Mouse (Mus musculus) liver, embryonic 14.5 days (tissue): ENCODE results near the gene Zbtb11. TPM values are rescaled to one million over a fixed set of nuclear protein-coding genes. Genes with fewer than 3 reads are reported as not detected.

Experiments used
- ATAC-seq: fragments of 200-750 bp; cut with Nextera tagmentation; 2 replicates; pipeline ENCODE4 v1.8.0; 2017; ENCODE audit warnings: moderate number of reproducible peaks, mild to moderate bottlenecking, moderate library complexity; ENCODE audit not compliant: insufficient read depth
- DNase-seq, 3 experiments: peaks; one replicate each; pipeline ENCODE4 v3.0.0-alpha.2; 2012 to 2013; ENCODE audit warnings: low read depth in 3 of 3, low spot score in 3 of 3
- H3K27ac ChIP-seq: fragments of 300-500 bp; sonication (generic); 2 replicates; pipeline ENCODE4 v1.5.1; 2014; ENCODE audit warnings: moderate library complexity, mild to moderate bottlenecking, control low read depth, inconsistent platforms
- H3K27me3 ChIP-seq: fragments of 300-500 bp; sonication (generic); 2 replicates; pipeline ENCODE4 v1.6.1; 2014; ENCODE audit warnings: mild to moderate bottlenecking, low read length, moderate library complexity; ENCODE audit not compliant: control insufficient read depth, insufficient read depth
- H3K36me3 ChIP-seq: fragments of 300-500 bp; sonication (generic); replicated peaks from 2 replicates; pipeline ENCODE4 v1.6.1; 2014; ENCODE audit warnings: low read depth; ENCODE audit not compliant: control insufficient read depth, insufficient read depth
- H3K4me1 ChIP-seq, 2 experiments: fragments of 200-500 bp in 1 of 2; fragments of 300-500 bp in 1 of 2; sonication (generic) in 1 of 2; replicated peaks; 2 replicates each; pipeline ENCODE4 v1.6.1; 2012 to 2014; ENCODE audit warnings: antibody characterized with exemption in 1 of 2, inconsistent platforms in 1 of 2, low read length in 1 of 2; ENCODE audit not compliant: control insufficient read depth in 2 of 2, insufficient read depth in 2 of 2
- H3K4me2 ChIP-seq: fragments of 300-500 bp; sonication (generic); 2 replicates; pipeline ENCODE4 v1.6.1; 2014; ENCODE audit warnings: low read depth, mild to moderate bottlenecking, control low read depth, moderate library complexity
- H3K4me3 ChIP-seq, 2 experiments: fragments of 200-500 bp in 1 of 2; fragments of 300-500 bp in 1 of 2; sonication (generic) in 1 of 2; 2 replicates each; pipeline ENCODE4 v1.5.1; 2012 to 2014; ENCODE audit warnings: low read depth in 2 of 2, low read length in 2 of 2, mild to moderate bottlenecking in 2 of 2, control low read depth in 1 of 2, inconsistent platforms in 1 of 2, moderate library complexity in 1 of 2; ENCODE audit not compliant: insufficient read depth in 1 of 2
- H3K9ac ChIP-seq: fragments of 300-500 bp; sonication (generic); replicated peaks from 2 replicates; pipeline ENCODE4 v1.6.1; 2014; ENCODE audit warnings: mild to moderate bottlenecking, control low read depth, moderate library complexity
- H3K9me3 ChIP-seq: fragments of 300-500 bp; sonication (generic); 2 replicates; pipeline ENCODE4 v1.6.1; 2016; ENCODE audit warnings: low read length, mixed read lengths; ENCODE audit not compliant: control insufficient read depth
- CTCF ChIP-seq: IDR thresholded peaks from 2 replicates; pipeline ENCODE4 v1.5.1; 2016; ENCODE audit warnings: antibody characterized with exemption, low read depth, control low read depth
- EP300 ChIP-seq: IDR thresholded peaks from 2 replicates; pipeline ENCODE4 v1.6.1; 2016; ENCODE audit warnings: antibody characterized with exemption, low read depth
- WGBS: fragments of 180-500 bp; shearing (Covaris S2); extraction: QIAGEN DNeasy Blood & Tissue Kit; methylation state at CpG from one replicate; pipeline ENCODE4 v1.1.7; 2014; ENCODE audit not compliant: insufficient replicate concordance; 5-methylcytosine and 5-hydroxymethylcytosine counted together
- polyA plus RNA-seq, 2 experiments: library from polyadenylated mRNA; depleted of rRNA in 1 of 2; stranded (reverse) in 1 of 2; unstranded in 1 of 2; fragments of >200 nt; fragmentation: Nextera tagmentation in 1 of 2; extraction: Ambion mirVana in 1 of 2; gene quantifications; 2 replicates each; pipeline versions ENCODE4 v1.2.1 to v1.2.3; 2012 to 2014

Gene Zbtb11
- polyA plus RNA-seq (2012; rRNA removed) = 3.1 and 5.1 TPM in 2 replicates
- 8.4 and 9.5 TPM in 2 replicates for polyA plus RNA-seq (2014; fragmentation: Nextera tagmentation; extraction: Ambion mirVana)

- Histone ChIP-seq H3K9me3 (no peaks in the 10 kb centered on the region), H3K4me2 (peak within 1 kb of the TSS; percentile 98), H3K4me3 (peak within 1 kb of the TSS; percentile 85 to 97), H3K27ac (peak within 1 kb of the TSS; percentile 86), H3K4me1 (peaks cover 18% of the 10 kb centered on the region in 2 experiments), H3K9ac (peak within 1 kb of the TSS; percentile 98), H3K36me3 (peaks cover 42% of the 10 kb centered on the region), H3K27me3 (no peaks in the 10 kb centered on the region)
- TF ChIP-seq EP300 (0 out of 2 replicates have a peak, but pooled peaks have one; percentile 3), CTCF (no peak; the same call in 1 of the 2 replicates)
- DNase-seq = peak; percentile 95 to 96 (median 95)
- under 1% methylated on average over 79 of the region's 86 CpGs for WGBS
- peak; percentile 90 for ATAC-seq
Observed at GRCm38 (mm10) chr16:55973431-55974255, at the start of gene Zbtb11. Gene Zbtb11, plus strand, starts transcription at chr16:55973883.

GRCm38 (mm10) chr16:55924010-55924409 is 49.7 kb upstream of the Zbtb11 start:
- TF ChIP-seq EP300 (no peak), CTCF (no peak)
- no peak overlapping the region for H3K4me2 ChIP-seq
- no peak overlapping the region for H3K27ac ChIP-seq
- ATAC-seq (peak; percentile 66; the same call in 1 of the 2 replicates), DNase-seq (peak in 1 of 3 experiments; percentile 16)
- no peak overlapping the region for H3K9ac ChIP-seq
- 47% methylated on average over 4 of the region's 4 CpGs for WGBS
- H3K27me3 ChIP-seq = no peaks in the 10 kb centered on the region
- peaks cover 6% of the 10 kb centered on the region in 2 experiments for H3K4me1 ChIP-seq
- H3K4me3 ChIP-seq = no peak overlapping the region
- no peaks in the 10 kb centered on the region for H3K9me3 ChIP-seq
- H3K36me3 ChIP-seq = no peaks in the 10 kb centered on the region

- Histone ChIP-seq H3K9me3 (no peaks in the 10 kb centered on the region), H3K4me2 (peak overlapping the region; percentile 76), H3K27ac (peak overlapping the region; percentile 33), H3K4me1 (no peaks in the 10 kb centered on the region; a peak in 1 of 4 replicates), H3K27me3 (no peaks in the 10 kb centered on the region), H3K9ac (peak overlapping the region; percentile 81), H3K36me3 (no peaks in the 10 kb centered on the region), H3K4me3 (peak overlapping the region; percentile 77 to 93)
- peak; percentile 40 to 59 (median 46) for DNase-seq
- WGBS = under 1% methylated on average over 32 of the region's 32 CpGs
- peak; percentile 44; the same call in 1 of the 2 replicates for ATAC-seq
- TF ChIP-seq CTCF = 0 out of 2 replicates have a peak, but pooled peaks have one; percentile 5
- no peak for TF ChIP-seq EP300
Observed at GRCm38 (mm10) chr16:55933681-55934343, 39.9 kb upstream of the Zbtb11 start.

GRCm38 (mm10) chr16:55934453-55935037 is 39.1 kb upstream of the Zbtb11 start, which contains the start of gene Cep97:
Gene Cep97, minus strand, starts transcription at chr16:55934855.
- peak; percentile 28; the same call in 1 of the 2 replicates for TF ChIP-seq CTCF
- TF ChIP-seq EP300 = no peak
- Histone ChIP-seq H3K36me3 (no peaks in the 10 kb centered on the region), H3K27ac (peak within 1 kb of the TSS; percentile 33), H3K9ac (peak within 1 kb of the TSS; percentile 81), H3K4me3 (peak within 1 kb of the TSS; percentile 77 to 93), H3K27me3 (no peaks in the 10 kb centered on the region), H3K9me3 (no peaks in the 10 kb centered on the region), H3K4me1 (no peaks in the 10 kb centered on the region; a peak in 1 of 4 replicates), H3K4me2 (peak within 1 kb of the TSS; percentile 76)
- WGBS = under 1% methylated on average over 24 of the region's 24 CpGs
- ATAC-seq (peak; percentile 99), DNase-seq (peak; percentile 87 to 89 (median 87))
